Mouse (Mus musculus) small intestine, adult 2 months (tissue): Measurements from ENCODE around the gene Dnajc1. TPM values are rescaled to one million over a fixed set of nuclear protein-coding genes. Genes with fewer than 3 reads are reported as not detected.

ENCODE experiments used
- H3K27ac ChIP-seq: fragments of 200-500 bp; 2 replicates; pipeline ENCODE4 v1.5.1; 2012; ENCODE audit warnings: low read depth, low read length, control low read depth, inconsistent platforms; ENCODE audit not compliant: insufficient read depth
- H3K27me3 ChIP-seq: fragments of 200-500 bp; 2 replicates; pipeline ENCODE4 v1.6.1; 2012; ENCODE audit warnings: mild to moderate bottlenecking, moderate library complexity, low read length, inconsistent platforms; ENCODE audit not compliant: control insufficient read depth, insufficient read depth
- H3K36me3 ChIP-seq: fragments of 200-500 bp; 2 replicates; pipeline ENCODE4 v1.6.1; 2012; ENCODE audit warnings: mild to moderate bottlenecking, low read length, control low read depth, inconsistent platforms; ENCODE audit not compliant: control insufficient read depth, insufficient read depth
- H3K4me1 ChIP-seq: fragments of 200-500 bp; 2 replicates; pipeline ENCODE4 v1.6.1; 2012; ENCODE audit warnings: low read length, inconsistent platforms, mixed read lengths; ENCODE audit not compliant: control insufficient read depth, insufficient read depth, insufficient read length
- H3K4me3 ChIP-seq: fragments of 200-500 bp; 2 replicates; pipeline ENCODE4 v1.5.1; 2012; ENCODE audit warnings: low read depth, mild to moderate bottlenecking, control low read depth, inconsistent platforms, low read length, moderate library complexity
- CTCF ChIP-seq: fragments of 200-500 bp; IDR thresholded peaks from 2 replicates; pipeline ENCODE4 v1.5.1; 2012; ENCODE audit warnings: low read depth, mild to moderate bottlenecking, control low read depth, inconsistent platforms, low read length, moderate library complexity, mixed read lengths; ENCODE audit not compliant: insufficient replicate concordance, insufficient read length; ENCODE audit errors: extremely low read depth
- POLR2A ChIP-seq: fragments of 200-500 bp; IDR thresholded peaks from 2 replicates; pipeline ENCODE4 v1.6.1; 2012; ENCODE audit warnings: low read depth, mild to moderate bottlenecking, control low read depth, inconsistent platforms, low read length, moderate library complexity
- WGBS: fragments of 180-500 bp; shearing (Covaris S2); methylation state at CpG from one replicate; pipeline ENCODE4 v1.1.7; 2018; 5-methylcytosine and 5-hydroxymethylcytosine counted together
- polyA plus RNA-seq: library from polyadenylated mRNA; depleted of rRNA; stranded (reverse); fragments of >200 nt; gene quantifications from 2 replicates; pipeline ENCODE4 v1.2.3, GENCODE M21; 2012; rRNA removed

The Dnajc1 gene
- polyA plus RNA-seq, result 25.2 and 27.0 TPM in 2 replicates

GRCm38 (mm10) chr2:18392331-18393021, at the start of gene Dnajc1:
TSS of gene Dnajc1 (minus strand) at chr2:18392830.
- under 1% methylated on average over 68 of the region's 69 CpGs for WGBS
- Histone ChIP-seq H3K36me3 (no peaks in the 10 kb centered on the region), H3K27ac (peak within 1 kb of the TSS; percentile 92), H3K27me3 (no peaks in the 10 kb centered on the region), H3K4me1 (peaks cover 2% of the 10 kb centered on the region; the same call in 1 of the 2 replicates), H3K4me3 (peak within 1 kb of the TSS; percentile 94)
- TF ChIP-seq POLR2A (peak; percentile 74), CTCF (no peak)

GRCm38 (mm10) chr2:18441871-18442270, 49.2 kb upstream of the Dnajc1 start:
- Histone ChIP-seq H3K27me3 (no peaks in the 10 kb centered on the region), H3K4me3 (no peak overlapping the region), H3K36me3 (no peaks in the 10 kb centered on the region), H3K4me1 (no peaks in the 10 kb centered on the region), H3K27ac (no peak overlapping the region)
- 37% methylated on average over 6 of the region's 6 CpGs for WGBS
- no peak for TF ChIP-seq CTCF
- TF ChIP-seq POLR2A, result no peak

GRCm38 (mm10) chr2:18415242-18415641, 22.6 kb upstream of the Dnajc1 start:
- H3K27me3 ChIP-seq, result no peaks in the 10 kb centered on the region
- no peaks in the 10 kb centered on the region for H3K4me1 ChIP-seq
- TF ChIP-seq CTCF (no peak), POLR2A (no peak)
- no peak overlapping the region for H3K27ac ChIP-seq
- no peak overlapping the region for H3K4me3 ChIP-seq
- WGBS, result 65% methylated on average over 3 of the region's 3 CpGs
- no peaks in the 10 kb centered on the region for H3K36me3 ChIP-seq

- Histone ChIP-seq H3K4me1 (no peaks in the 10 kb centered on the region), H3K27me3 (no peaks in the 10 kb centered on the region), H3K27ac (no peak overlapping the region), H3K36me3 (no peaks in the 10 kb centered on the region), H3K4me3 (no peak overlapping the region)
- 79% methylated on average over 1 of the region's 1 CpGs for WGBS
- TF ChIP-seq CTCF (no peak), POLR2A (no peak)
Measured at GRCm38 (mm10) chr2:18403679-18404078, 11.0 kb upstream of the Dnajc1 start.

GRCm38 (mm10) chr2:18401771-18402170, 9.1 kb upstream of the Dnajc1 start:
- no peaks in the 10 kb centered on the region for H3K4me1 ChIP-seq
- no peak overlapping the region for H3K27ac ChIP-seq
- WGBS, result 52% methylated on average over 2 of the region's 2 CpGs
- no peak overlapping the region for H3K4me3 ChIP-seq
- no peaks in the 10 kb centered on the region for H3K27me3 ChIP-seq
- H3K36me3 ChIP-seq, result no peaks in the 10 kb centered on the region
- no peak for TF ChIP-seq CTCF
- no peak for TF ChIP-seq POLR2A

- no peaks in the 10 kb centered on the region for H3K36me3 ChIP-seq
- H3K27me3 ChIP-seq, result no peaks in the 10 kb centered on the region
- WGBS, result 57% methylated on average over 2 of the region's 2 CpGs
- H3K27ac ChIP-seq, result no peak overlapping the region
- TF ChIP-seq CTCF (no peak), POLR2A (no peak)
- peaks cover 2% of the 10 kb centered on the region; the same call in 1 of the 2 replicates for H3K4me1 ChIP-seq
- H3K4me3 ChIP-seq, result peak overlapping the region; percentile 94
Measured at GRCm38 (mm10) chr2:18393022-18393519, 441 bp upstream of the Dnajc1 start.

GRCm38 (mm10) chr2:18391861-18392260, 769 bp downstream of the Dnajc1 start:
- H3K4me1 ChIP-seq, result peaks cover 2% of the 10 kb centered on the region; the same call in 1 of the 2 replicates
- H3K27me3 ChIP-seq, result no peaks in the 10 kb centered on the region
- TF ChIP-seq POLR2A, result no peak
- no peak for TF ChIP-seq CTCF
- peak overlapping the region; percentile 94 for H3K4me3 ChIP-seq
- WGBS, result under 1% methylated on average over 11 of the region's 11 CpGs
- H3K36me3 ChIP-seq, result no peaks in the 10 kb centered on the region
- H3K27ac ChIP-seq, result peak overlapping the region; percentile 92
